Mouse (Mus musculus) cerebellum, postnatal 4 days (tissue): ENCODE results near the gene Gm20937.
"Not testable (repeated sequence)": the region's sequence is repeated elsewhere in the genome, so short reads cannot be mapped to it uniquely, and the experiment has no call there.

ENCODE experiments used
- DNase-seq, 2 experiments: peaks; one replicate each; pipeline ENCODE4 v3.0.0; 2022; ENCODE audit warnings: low spot score in 2 of 2, mixed read lengths in 1 of 2

The Gm20937 gene

DNA sequence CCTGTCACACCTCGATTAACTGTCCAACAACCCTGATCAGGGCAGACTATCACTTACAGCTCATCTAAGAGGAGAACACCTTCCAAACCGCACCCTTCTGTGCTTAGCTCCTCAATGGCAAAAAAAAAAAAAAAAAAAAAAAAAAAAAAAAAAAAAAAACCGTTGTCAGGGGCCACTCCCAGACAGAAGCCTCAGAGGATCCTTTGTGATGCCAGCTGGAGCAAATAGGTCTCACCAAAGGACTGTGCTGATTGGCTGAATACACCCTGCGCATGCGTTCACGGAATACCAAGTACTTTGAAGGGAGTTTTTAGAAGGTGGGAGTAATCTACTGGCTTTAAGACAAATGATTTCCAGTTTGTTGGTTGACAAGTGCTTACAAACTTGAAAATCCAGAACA, at the start of gene Gm20937:
Gene Gm20937 (minus strand): TSS at position 101 of the 400 bp plus-strand sequence.
- not testable (repeated sequence) for DNase-seq
